Mouse (Mus musculus) testis, postnatal 14 days (tissue): ENCODE measurements around the gene Rabggtb.
A peak's percentile ranks its signal among the peaks of the same experiment; 100 is the strongest.

Source experiments
- DNase-seq: peaks from one replicate; pipeline ENCODE4 v3.0.0; 2021; ENCODE audit warnings: low spot score

Gene Rabggtb

DNA sequence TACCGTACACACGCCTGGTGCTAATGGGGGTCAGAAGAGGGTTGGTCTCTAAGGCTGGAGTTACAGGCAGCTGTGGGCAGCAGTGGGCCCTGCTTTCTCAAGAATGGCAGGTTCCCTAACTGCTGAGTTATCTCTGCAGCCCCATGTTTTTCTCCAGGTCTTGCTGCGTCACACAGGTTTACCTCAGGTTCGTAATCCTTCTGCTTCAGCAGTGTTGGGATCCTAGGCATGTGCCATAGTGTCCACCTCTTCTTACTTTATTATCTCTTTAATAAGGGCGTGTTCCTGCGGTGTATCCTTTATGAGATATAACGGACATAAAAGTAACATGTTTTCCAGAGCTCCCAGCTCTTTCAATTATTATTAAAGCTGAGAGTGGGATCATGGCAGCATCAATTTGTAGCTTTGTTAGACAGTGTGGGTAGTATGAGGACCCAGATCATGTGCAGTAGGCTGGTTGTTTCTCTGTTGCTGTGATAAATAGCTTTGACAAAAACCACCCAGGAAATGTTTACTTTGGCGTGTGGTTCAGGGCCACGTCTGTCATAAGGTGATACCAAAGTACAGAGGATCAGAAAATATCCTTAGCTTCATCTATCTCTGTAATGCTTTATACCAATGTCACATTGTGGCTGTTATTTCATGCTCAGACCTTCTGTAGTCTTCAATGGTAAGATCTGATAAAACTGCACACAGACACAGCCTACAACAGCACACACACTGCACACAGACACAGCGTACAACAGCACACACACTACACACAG lies 8.5 kb upstream of the Rabggtb start:
- DNase-seq: no peak

GRCm38 (mm10) chr3:153917200-153917599 lies 4.4 kb upstream of the Rabggtb start:
- no peak for DNase-seq

GRCm38 (mm10) chr3:153913510-153914243 lies 868 bp upstream of the Rabggtb start:
- DNase-seq: no peak

GRCm38 (mm10) chr3:153911882-153912440 lies 848 bp downstream of the Rabggtb start:
- no peak for DNase-seq

DNA sequence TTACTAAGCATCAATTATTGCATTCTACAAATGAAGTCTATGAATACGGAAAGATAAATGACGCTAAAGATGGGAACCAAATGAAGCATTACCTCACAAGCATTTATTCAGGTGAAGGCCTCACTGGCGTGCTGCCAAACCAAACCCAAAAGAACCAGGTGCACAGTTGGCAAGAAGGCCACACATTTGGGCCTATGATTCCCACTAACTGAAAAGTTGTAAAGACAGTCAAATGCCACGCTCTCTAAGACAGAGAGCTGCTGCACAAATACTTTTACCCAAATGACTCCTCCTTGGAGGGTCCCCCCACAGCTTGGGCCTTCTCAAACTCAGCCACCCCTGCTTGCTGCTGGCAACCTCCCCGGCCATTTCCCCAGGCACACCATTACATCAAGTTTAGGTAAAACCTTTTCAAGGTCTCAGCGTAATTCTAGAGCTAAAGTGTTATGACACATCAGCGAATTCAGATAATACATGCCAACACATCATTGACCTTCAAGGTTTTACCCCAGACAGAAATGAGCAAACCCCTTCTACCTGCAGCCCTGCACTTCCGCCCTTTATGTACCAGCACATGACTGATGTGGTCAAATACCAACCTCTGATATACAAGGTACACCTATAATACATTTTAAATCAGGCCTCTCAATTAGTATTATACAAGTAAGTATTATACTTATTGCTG lies 1.5 kb downstream of the Rabggtb start:
- DNase-seq: no peak

GRCm38 (mm10) chr3:153910489-153910888 lies 2.3 kb downstream of the Rabggtb start:
- no peak for DNase-seq

DNA sequence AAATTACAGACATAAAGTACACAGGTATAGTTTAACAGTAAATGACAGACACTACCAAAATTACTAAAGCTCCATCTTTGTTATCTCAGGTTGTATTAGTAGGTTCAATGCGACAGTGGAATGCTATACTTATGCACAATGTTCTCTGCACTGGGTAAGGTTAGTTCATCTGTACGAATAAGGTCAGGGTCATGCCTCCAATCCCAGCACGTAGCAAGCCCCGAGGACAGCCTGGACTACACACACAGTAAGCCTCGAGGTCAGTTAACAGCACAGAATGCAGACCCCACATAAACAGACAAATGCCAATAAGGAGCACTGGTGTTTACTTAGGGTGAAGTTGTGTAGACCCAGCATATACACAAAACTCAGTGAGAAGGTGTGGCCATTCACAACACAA lies 3.9 kb downstream of the Rabggtb start:
- no peak for DNase-seq

DNA sequence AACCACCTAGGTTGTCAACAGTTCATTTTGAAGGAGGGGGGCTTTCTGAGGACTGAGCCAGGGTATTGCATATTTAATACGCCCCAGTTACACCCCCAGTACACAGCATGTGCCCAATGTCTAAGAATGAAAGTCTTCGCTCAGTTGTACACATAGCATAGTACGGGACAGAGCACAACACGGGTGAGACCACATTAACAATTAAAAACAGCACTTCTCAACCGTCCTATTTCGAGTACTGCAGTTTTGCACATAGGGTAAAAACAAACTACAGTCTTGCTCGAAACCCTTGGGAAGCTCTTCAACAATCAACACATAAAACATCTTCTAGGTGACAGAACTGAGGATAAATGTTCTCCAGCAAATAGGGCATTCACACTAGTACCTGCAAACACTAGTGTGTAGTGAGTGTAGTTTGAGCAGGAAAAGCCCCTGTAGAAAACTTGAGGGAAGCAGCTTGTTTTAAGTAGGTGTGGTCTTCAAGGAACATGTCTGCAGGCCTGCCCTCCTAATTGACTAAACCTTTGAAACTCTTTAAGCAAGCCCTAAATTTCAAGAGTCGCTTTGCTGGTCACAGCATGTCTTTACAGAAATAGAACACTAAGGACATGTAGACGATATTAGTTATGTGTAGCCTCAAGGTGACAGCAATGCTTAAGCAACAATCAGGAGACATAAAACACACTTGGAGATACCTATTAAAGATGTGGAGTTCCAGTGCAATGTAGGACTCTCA lies 6.5 kb downstream of the Rabggtb start, which contains the start of gene Msh4:
Gene Msh4 (minus strand): TSS at position 3 of the 736 bp plus-strand sequence.
- DNase-seq: no peak

DNA sequence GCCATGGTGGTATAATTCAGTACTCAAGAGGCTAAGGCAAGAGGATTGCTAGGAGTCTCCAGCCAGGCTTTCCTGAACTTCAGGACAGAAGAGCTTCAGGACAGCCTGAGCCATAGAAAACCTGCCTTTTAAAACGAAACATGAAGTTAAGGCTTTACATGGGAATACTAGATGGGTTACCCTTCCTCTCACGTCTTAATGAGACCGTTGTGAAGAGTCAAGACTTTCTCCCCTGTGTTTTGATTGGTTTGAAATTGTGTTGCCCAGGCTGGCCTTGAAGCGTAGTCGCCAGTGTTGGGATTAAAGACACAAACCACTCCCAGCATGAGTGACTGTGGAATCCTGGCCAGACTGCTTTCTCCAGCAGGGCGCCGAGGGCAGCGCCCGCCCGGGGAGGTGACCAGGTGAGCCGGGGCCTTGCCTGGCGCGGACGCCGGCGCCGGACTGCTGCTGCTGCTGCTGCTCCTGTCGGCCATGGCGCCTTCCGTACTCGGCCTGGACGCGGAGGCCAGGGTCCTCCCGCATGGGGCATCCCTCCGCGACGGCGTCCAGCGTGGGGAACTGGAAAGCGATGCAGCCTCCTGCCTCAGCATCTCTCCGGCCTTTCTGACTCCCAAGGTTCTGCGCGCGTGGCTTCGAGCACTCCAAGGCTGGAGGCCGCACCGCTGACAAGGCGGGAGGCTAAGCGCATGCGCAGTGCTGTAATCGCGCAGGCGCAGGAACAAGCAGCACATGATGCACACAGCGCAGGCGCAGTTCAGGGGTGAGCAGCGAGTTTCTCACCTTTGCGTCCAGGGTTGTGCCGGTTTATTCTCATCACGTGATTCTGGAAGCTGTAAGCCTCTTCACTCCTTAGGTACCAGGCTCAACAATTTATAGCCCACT lies 7.3 kb downstream of the Rabggtb start:
- DNase-seq: peak; percentile 90

DNA sequence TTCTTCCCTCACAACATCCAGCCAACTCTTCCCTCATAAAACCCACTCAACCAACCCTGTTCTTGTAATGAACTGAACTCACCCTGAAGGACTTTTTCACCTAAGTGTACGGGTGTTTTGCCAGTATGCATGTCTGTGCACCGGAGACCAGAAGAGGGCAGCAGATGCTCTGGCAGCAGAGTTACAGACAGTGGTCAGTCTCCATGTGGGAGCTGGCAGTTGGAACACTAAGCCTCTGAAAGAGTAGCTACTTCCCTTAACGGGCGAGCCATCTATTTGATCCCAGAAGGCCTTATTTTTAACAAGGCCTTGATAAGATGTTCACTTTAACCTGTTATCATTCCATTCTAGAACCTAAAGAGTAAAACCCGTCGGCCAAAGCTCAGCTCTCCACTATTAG lies 8.2 kb downstream of the Rabggtb start:
- DNase-seq: peak; percentile 33

DNA sequence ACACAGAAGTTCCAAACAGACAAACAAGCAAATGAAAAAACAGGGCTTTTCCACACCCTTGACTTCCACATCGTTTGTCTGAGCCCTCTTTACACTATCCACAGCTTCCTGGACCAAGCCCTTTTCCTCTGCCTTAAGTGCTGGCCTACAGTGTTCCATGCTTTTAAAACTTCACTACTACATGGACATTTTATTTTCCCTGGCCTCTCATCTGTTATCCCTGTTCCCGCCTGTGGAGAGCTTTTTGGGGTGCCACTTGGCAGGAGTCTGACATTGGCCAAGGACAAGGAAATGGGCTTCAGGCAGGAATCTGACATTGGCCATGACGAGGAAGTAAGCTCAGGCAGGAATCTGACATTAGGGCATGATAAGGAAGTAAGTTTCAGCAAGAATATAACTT lies 10.2 kb downstream of the Rabggtb start:
- no peak for DNase-seq

DNA sequence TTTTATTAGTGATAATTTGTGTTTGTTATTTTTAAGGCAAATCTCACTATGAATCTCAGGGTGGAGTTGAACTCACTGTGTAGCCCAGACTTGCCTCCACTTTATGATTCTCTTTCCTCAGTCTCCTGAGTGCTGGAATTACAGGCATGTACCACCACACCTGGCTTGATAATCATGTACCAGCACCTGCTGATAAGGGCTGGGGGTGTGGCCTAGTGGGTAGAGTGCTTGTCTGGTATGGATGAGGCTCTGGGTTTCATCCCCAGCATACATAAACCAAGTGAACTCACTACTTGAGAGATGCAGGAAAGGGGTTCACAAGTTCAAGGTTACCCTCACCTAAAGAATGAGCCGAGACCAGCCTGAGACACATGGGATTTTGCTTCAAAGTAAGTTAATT lies 10.9 kb downstream of the Rabggtb start:
- no peak for DNase-seq

DNA sequence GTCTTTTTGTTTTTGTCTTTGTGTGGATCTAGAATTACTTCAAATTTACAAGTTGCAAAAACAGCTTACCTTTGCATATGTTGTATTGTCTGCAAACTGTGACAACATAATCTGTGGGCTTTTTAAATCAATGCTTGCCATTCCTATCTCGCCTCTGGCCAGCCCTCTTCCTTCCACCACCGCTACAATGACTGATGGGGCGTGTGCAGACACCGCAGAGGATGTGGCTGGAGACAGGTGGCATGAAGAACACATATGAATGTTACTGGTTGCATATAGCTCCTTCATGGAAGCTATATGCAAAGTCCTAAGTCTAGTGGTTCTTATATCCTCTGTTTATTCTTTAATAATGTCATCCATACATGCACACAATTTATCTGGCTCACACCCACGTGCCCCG lies 15.6 kb downstream of the Rabggtb start:
- DNase-seq: no peak

GRCm38 (mm10) chr3:153895454-153895853 lies 17.4 kb downstream of the Rabggtb start:
- no peak for DNase-seq

- no peak for DNase-seq
Measured at GRCm38 (mm10) chr3:153889188-153889781, 23.5 kb downstream of the Rabggtb start.

GRCm38 (mm10) chr3:153888141-153888540 lies 24.7 kb downstream of the Rabggtb start:
- no peak for DNase-seq

DNA sequence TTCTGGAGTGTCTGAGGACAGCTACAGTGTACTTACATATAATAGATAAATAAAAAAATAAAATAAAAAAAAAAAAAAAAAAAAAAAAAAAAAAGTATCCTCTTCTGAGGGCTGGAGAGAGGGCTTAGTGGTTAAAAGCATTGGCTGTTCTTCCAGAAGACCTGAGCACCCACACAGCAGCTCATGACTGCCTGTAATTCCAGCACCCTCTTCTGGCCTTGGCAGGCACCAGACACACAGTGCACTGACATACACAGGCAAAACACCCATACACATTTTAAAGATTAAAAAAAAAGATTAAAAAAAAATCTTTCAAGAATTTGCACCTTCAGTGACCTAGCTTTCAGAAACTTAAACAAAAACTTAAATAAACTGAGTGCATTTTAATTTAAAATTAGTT lies 26.5 kb downstream of the Rabggtb start:
- DNase-seq: no peak

- no peak for DNase-seq
Measured at GRCm38 (mm10) chr3:153871396-153871795, 41.4 kb downstream of the Rabggtb start.

- no peak for DNase-seq
Measured at GRCm38 (mm10) chr3:153867149-153868136, 45.4 kb downstream of the Rabggtb start.
